Mouse (Mus musculus): ENCODE measurements at regions not wholly inside any gene's neighbourhood (a gene's known extent, or its start where the extent isn't known, plus 50 kb on each side); places are given as distances from the start of the nearest gene placed in this dataset.

GRCm38 (mm10) chr8:125367374-125367773 is 202.2 kb downstream of the Sipa1l2 start:
- no peak for DNase-seq

GRCm38 (mm10) chr8:125365004-125365403 is 204.6 kb downstream of the Sipa1l2 start:
- DNase-seq: no peak

GRCm38 (mm10) chr8:125359456-125359855 is 210.2 kb downstream of the Sipa1l2 start:
- no peak for DNase-seq

- DNase-seq: no peak
Measured at GRCm38 (mm10) chr8:125357759-125358158, 211.8 kb downstream of the Sipa1l2 start.

- DNase-seq: no peak
Measured at GRCm38 (mm10) chr8:125355059-125355509, 214.5 kb downstream of the Sipa1l2 start.

- DNase-seq: no peak
Measured at GRCm38 (mm10) chr8:125352276-125352675, 217.3 kb downstream of the Sipa1l2 start.

- no peak for DNase-seq
Measured at GRCm38 (mm10) chr8:125351486-125352032, 218.0 kb downstream of the Sipa1l2 start.

- peak; percentile 95 for DNase-seq
Measured at GRCm38 (mm10) chr8:125349290-125350025, 220.2 kb downstream of the Sipa1l2 start.

GRCm38 (mm10) chr8:125346182-125346581 is 223.4 kb downstream of the Sipa1l2 start:
- no peak for DNase-seq

GRCm38 (mm10) chr8:125345571-125345970 is 224.0 kb downstream of the Sipa1l2 start:
- DNase-seq: no peak

- DNase-seq: no peak
Measured at GRCm38 (mm10) chr8:125343867-125344266, 225.7 kb downstream of the Sipa1l2 start.

- no peak for DNase-seq
Measured at GRCm38 (mm10) chr8:125342521-125342920, 227.1 kb downstream of the Sipa1l2 start.

- no peak for DNase-seq
Measured at GRCm38 (mm10) chr8:125341606-125342005, 228.0 kb downstream of the Sipa1l2 start.

GRCm38 (mm10) chr8:125338222-125338621 is 231.4 kb downstream of the Sipa1l2 start:
- DNase-seq: peak; percentile 63

GRCm38 (mm10) chr8:125337444-125338077 is 232.0 kb downstream of the Sipa1l2 start:
- no peak for DNase-seq

- no peak for DNase-seq
Measured at GRCm38 (mm10) chr8:125336799-125337198, 232.8 kb downstream of the Sipa1l2 start.

- peak; percentile 37 for DNase-seq
Measured at GRCm38 (mm10) chr8:125335575-125336370, 233.8 kb downstream of the Sipa1l2 start.

GRCm38 (mm10) chr8:125335171-125335570 is 234.4 kb downstream of the Sipa1l2 start:
- no peak for DNase-seq

GRCm38 (mm10) chr8:125330638-125331037 is 239.0 kb downstream of the Sipa1l2 start:
- DNase-seq: peak; percentile 35

- DNase-seq: no peak
Measured at GRCm38 (mm10) chr8:125328650-125329049, 241.0 kb downstream of the Sipa1l2 start.

GRCm38 (mm10) chr8:125327551-125328262 is 241.9 kb downstream of the Sipa1l2 start:
- DNase-seq: peak; percentile 30

- DNase-seq: no peak
Measured at GRCm38 (mm10) chr8:125327006-125327405, 242.6 kb downstream of the Sipa1l2 start.

Measured in heart, postnatal 4 days (tissue).